Mouse (Mus musculus) layer of hippocampus, postnatal 10 days (tissue): Measurements from ENCODE around the gene Nme7. TPM values are rescaled to one million over a fixed set of nuclear protein-coding genes. Genes with fewer than 3 reads are reported as not detected.

Source experiments
- DNase-seq, 2 experiments: peaks; one replicate each; pipeline ENCODE4 v3.0.0; 2021; ENCODE audit warnings: low spot score in 2 of 2
- total RNA-seq, 2 experiments: library from RNA; stranded (reverse); gene quantifications; 2 replicates each; pipeline ENCODE4 v1.2.3; 2021

The Nme7 gene
- total RNA-seq, 2 experiments from 2014 or later, result 21.7 to 23.8 TPM

- DNase-seq, result no peak
Observed at GRCm38 (mm10) chr1:164376761-164377487, 73.0 kb downstream of the Nme7 start.

GRCm38 (mm10) chr1:164383621-164384020 is 79.7 kb downstream of the Nme7 start:
- DNase-seq, result no peak

- DNase-seq, result no peak
Observed at GRCm38 (mm10) chr1:164384354-164384753, 80.4 kb downstream of the Nme7 start.

GRCm38 (mm10) chr1:164384972-164385371 is 81.1 kb downstream of the Nme7 start:
- DNase-seq, result no peak

DNA sequence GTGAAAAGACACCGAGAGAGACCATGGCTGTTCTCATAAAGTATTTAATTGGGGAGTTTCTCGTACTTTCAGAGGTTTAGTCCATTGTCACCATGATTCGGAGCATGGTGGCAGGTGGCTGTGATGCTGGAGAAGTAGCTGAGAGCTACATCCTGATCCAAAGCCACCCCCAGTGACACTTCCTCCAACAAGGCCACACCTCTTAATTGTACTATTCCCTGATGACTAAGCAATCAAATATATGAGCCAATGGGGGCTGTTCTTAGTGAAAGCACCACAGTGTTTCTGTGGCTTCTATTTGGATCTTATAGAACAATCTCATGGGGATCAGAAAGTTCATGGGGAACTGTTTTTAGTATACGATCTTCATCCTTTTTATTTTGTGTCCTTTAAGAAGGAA is 85.8 kb downstream of the Nme7 start:
- DNase-seq, result no peak

- no peak for DNase-seq
Observed at GRCm38 (mm10) chr1:164392176-164392575, 88.3 kb downstream of the Nme7 start.

GRCm38 (mm10) chr1:164395131-164395780 is 91.3 kb downstream of the Nme7 start:
- peak in 1 of 2 experiments; percentile 29 for DNase-seq

- no peak for DNase-seq
Observed at GRCm38 (mm10) chr1:164397672-164398071, 93.8 kb downstream of the Nme7 start.

DNA sequence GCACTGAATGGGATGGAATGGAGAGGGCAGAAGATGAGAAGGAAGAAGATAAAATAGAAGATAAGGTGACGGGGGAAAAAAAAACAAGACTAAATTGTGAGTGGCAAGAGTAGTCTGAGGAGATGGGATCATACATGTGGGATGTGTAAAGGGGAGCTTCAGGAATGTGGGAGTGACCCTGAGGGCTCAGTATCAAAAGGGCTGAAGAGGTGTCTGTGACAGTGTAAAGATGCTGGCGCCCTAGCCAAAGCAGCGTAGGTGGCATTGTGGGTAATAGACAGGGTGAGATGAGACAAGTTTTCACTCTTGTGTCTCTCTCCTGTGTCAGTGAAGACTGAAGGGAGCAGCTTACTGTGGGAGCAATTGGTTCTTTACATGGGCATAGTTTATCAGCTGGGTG is 95.7 kb downstream of the Nme7 start:
- DNase-seq, result no peak

DNA sequence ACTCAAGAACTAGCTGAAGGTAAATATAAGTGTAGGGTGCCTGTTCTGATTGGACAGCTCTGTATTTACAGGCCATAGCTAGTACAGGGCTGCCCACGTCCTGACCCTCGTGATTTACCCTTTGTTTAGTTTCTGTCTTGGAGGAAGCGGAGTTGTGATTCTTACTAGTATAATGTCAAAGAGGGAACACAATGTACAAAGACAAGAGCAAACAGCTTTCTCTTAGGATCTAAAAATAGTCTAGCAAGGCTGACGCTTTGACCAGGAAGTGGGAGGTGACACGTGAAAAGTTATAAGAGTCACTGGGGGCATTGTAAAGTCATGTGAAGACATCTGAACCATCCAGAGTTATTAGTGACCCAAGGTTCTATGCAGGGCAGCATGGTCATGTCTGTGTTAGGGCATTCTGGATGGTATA is 101.5 kb downstream of the Nme7 start:
- no peak for DNase-seq

DNA sequence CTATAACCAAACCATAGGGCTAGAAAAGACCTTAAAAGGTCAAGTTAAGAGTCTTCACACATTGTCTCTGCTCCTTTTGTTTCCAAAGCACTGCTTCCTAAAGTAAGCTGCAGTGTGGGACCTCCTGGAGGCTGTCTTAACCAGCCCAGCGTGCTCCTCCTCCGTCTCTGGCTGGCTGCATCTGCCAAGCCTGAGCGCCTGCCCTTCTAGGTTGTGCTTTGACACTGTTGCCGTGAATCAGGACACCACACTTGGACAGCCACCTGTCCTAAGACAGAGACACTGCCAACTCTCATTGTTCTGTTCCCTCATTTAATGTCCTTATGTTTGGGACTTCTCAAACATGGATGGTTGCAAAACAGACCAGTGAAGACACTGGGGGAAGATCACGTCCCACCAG is 102.6 kb downstream of the Nme7 start:
- no peak for DNase-seq

DNA sequence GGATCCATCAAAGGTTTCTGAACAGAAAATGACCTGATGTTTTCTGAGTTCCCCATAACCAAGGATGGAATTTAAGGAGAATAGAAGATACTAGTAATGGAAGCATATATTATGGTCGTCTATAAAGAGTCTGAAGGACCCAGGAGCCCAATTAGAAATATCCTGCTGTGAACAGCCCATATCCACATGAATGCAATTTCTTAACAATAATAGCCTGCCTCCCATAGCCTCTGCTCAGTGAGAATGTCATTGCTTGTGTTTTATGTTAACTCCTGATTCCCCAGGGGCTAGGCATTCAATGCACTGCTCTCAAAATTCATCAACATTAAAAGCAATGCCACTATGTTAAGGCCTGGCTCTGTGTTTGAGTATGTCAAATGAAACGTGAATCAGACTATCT is 104.7 kb downstream of the Nme7 start:
- no peak for DNase-seq

DNA sequence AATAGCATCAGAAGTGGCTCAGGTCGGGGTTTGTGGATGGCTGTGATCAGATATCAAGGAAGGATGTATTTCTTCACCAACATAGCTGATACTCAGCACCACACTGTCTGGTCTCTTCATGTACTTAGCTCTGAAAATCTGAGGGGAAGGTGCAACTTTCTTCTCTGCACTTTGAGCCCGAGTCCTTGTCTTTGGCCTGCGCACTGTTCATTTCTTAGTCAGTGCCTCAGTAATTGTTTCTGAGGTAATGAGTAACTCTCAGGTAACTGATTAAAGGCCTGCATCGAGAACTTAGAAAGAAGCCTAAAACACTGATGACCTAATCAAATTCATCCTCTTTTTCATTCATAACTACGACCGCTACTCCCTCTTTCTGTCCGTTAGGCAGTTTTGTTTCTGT is 107.4 kb downstream of the Nme7 start:
- DNase-seq, result no peak

DNA sequence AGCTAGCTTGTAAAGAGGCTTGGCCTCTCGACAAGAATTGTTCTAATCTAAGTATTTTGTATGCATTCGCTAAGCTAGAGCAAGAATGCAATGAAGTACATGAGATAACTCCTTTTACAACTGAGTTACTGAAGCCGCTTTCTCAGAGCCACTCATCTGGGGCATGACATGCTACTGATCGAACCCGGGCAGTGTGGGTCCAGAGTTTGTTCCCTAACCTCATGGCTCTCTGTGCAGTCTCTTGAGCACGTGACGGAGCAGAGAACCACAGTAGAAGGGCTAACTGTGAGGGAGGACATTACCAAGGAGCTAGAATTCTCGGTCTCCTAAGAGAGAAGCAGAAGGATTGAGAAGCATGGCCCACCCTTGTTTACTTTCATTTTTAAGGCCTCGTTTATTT is 109.0 kb downstream of the Nme7 start:
- no peak for DNase-seq

DNA sequence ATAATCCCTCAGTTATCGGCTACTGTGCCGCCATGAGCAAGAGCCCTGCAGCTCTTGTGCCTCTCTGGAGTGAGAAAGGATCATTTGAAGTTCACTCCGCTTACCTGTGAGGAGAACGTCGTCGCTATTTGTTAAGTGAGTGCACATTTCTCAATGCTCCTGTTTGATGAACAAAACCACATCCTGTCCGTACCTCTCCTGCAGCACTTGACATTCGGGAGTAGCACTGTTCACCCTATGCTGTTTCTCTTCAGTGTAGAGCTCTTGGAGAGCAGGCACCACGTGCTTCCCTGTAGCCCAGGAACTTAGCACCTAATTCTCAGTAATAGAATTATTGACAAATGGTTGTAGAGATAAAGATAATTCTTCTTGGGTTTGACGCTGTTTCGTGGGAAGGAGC is 109.7 kb downstream of the Nme7 start:
- DNase-seq, result no peak

GRCm38 (mm10) chr1:164415347-164415751 is 111.4 kb downstream of the Nme7 start:
- no peak for DNase-seq

DNA sequence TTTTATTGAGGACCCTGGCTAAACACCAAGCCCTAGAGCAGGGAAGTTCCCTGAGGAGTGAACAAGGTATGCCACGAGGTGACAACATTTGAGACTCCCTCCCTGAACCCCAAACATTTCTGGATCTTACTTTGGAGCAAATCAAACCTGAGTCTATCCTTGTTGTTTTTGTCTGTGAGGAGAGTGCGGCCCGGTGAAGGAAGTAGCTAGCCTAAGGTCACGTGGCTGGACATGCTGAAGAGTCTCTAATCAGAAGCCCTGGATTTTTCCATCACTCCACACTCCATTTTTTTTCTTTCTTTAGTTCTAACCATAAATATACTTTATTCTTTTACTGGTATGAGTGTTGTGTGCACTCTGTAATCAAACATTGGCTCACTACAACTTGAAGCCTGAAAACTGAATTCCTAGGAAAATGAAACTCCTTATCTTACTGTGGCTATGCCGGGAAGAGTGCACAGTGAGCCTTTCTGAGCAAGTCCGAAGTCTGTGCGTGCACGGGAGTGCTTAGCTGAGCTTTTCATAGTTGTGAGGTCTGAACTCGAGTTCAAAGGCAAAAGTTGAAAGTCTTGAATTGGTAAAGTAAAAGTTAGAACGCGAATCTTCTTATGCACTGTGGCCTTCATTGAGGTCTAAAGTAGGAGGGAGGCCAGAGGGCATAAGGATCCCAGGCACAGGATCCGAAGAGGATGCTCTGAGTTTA is 112.9 kb downstream of the Nme7 start:
- DNase-seq, result no peak

GRCm38 (mm10) chr1:164417604-164418003 is 113.7 kb downstream of the Nme7 start:
- DNase-seq, result no peak

DNA sequence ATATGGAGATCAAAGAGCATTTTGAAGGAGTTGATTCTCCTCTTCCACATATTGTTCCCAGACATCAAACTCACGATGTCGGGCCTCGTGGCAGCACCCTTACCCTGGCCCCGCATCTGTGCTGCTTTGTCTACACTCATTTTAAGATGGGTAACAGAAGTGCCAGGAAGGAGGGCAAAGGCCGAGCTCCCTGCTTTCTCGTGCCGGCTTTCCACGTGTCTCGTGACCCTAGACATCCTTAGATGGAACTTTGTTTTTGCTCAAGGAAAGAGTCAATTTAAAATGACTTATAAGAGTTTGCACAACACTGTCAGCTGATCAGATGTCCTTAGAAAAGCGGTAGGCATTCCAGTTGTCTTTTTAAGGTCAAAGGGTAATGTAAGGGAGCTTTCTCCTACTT is 114.4 kb downstream of the Nme7 start:
- no peak for DNase-seq

GRCm38 (mm10) chr1:164419401-164419800 is 115.5 kb downstream of the Nme7 start:
- no peak for DNase-seq

DNA sequence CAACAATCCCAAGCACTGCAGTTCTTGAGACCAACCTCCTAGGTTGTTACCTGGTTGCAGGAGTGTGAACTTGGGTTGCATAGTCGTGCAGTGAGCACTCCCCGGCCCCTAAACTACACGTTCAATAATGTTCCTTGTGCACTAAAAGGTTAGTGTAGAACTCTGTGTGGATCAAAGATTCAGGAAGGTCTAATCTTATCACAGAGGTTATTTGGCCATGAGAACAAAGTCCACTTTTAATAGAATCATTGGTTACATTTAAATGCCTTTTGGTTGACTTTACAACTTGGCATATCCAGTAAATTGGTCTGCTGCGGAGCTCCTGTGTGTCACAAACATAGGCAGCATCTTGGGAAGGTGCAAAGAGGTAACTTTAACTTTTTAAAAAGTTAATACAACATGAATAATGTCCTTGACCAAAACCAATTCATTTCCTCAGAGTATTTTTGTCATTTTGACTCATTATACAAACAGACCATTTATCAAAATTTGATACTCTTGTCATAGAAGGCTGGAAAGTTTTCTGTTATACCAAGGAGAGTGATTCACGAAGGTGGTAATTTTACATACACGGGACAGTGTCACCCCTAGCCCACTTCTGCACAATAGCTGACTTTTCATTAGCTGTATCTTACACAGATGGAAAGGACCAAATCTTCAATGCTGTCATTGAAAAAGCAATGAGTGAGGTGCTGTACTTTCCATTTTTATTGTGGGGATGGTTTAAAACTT is 116.9 kb downstream of the Nme7 start:
- no peak for DNase-seq

GRCm38 (mm10) chr1:164426227-164426626 is 122.3 kb downstream of the Nme7 start:
- DNase-seq, result no peak
